Mouse (Mus musculus) liver, embryonic 13.5 days (tissue): Measurements from ENCODE around the gene Dlx4. TPM values are rescaled to one million over a fixed set of nuclear protein-coding genes. Genes with fewer than 3 reads are reported as not detected.
A peak's percentile ranks its signal among the peaks of the same experiment; 100 is the strongest.

Experiments
- ATAC-seq: fragments of 200-750 bp; cut with Nextera tagmentation; 2 replicates; pipeline ENCODE4 v1.8.0; 2017; ENCODE audit warnings: low read depth, mild to moderate bottlenecking, moderate number of reproducible peaks, moderate library complexity
- DNase-seq: peaks from one replicate; pipeline ENCODE4 v3.0.0; 2022
- H3K27ac ChIP-seq: fragments of 300-500 bp; sonication (generic); 2 replicates; pipeline ENCODE4 v1.5.1; 2015; ENCODE audit warnings: moderate library complexity, mild to moderate bottlenecking, inconsistent platforms
- H3K27me3 ChIP-seq: fragments of 300-500 bp; sonication (generic); 2 replicates; pipeline ENCODE4 v1.6.1; 2015; ENCODE audit warnings: mild to moderate bottlenecking, inconsistent platforms
- H3K36me3 ChIP-seq: fragments of 300-500 bp; sonication (generic); 2 replicates; pipeline ENCODE4 v1.6.1; 2015; ENCODE audit warnings: mild to moderate bottlenecking, inconsistent platforms
- H3K4me1 ChIP-seq: fragments of 300-500 bp; sonication (generic); replicated peaks from 2 replicates; pipeline ENCODE4 v1.6.1; 2015; ENCODE audit warnings: inconsistent platforms
- H3K4me2 ChIP-seq: fragments of 300-500 bp; sonication (generic); 2 replicates; pipeline ENCODE4 v1.6.1; 2015; ENCODE audit warnings: inconsistent platforms, mild to moderate bottlenecking, moderate library complexity
- H3K4me3 ChIP-seq: fragments of 300-500 bp; sonication (generic); replicated peaks from 2 replicates; pipeline ENCODE4 v1.5.1; 2015; ENCODE audit warnings: mild to moderate bottlenecking, inconsistent platforms
- H3K9ac ChIP-seq: fragments of 300-500 bp; sonication (generic); 2 replicates; pipeline ENCODE4 v1.6.1; 2015; ENCODE audit warnings: mild to moderate bottlenecking, inconsistent platforms
- H3K9me3 ChIP-seq: fragments of 300-500 bp; sonication (generic); replicated peaks from 2 replicates; pipeline ENCODE4 v1.6.1; 2016; ENCODE audit warnings: inconsistent platforms
- WGBS: fragments of 180-500 bp; shearing (Covaris S2); methylation state at CpG from one replicate; pipeline ENCODE4 v1.1.7; 2015; ENCODE audit not compliant: insufficient replicate concordance; 5-methylcytosine and 5-hydroxymethylcytosine counted together
- polyA plus RNA-seq: library from polyadenylated mRNA; unstranded; fragments of >200 nt; fragmentation: Nextera tagmentation; extraction: Ambion mirVana; gene quantifications from 2 replicates; pipeline ENCODE4 v1.2.1, GENCODE M21; 2015

The Dlx4 gene
- polyA plus RNA-seq, 1 experiment from 2014 or later, result 0.09 TPM

DNA sequence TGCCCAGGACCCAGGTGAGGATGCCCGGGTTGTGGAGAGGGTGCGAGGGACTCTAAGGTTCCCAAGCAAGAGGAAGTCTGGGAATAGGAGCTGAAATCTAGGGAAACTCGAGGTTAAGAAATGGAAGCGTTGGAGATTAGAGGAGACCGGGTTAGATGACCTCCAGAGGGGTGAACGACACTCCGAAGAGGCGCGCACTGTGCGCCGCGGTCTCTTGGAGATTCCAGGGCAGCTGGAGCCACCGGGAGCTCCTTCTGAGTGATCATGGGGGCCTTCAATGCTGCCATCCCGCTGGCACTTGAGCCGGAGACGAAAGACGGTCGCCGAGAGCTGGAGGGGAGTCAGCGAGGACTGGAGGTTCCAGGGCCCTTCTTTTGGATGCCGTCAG, 25.4 kb downstream of the Dlx4 start:
- WGBS, result 2% methylated on average over 21 of the region's 21 CpGs
- Histone ChIP-seq H3K27ac (no peak overlapping the region), H3K9me3 (no peaks in the 10 kb centered on the region), H3K36me3 (no peaks in the 10 kb centered on the region), H3K4me2 (no peak overlapping the region), H3K4me1 (no peaks in the 10 kb centered on the region; the same call in 1 of the 2 replicates), H3K9ac (no peak overlapping the region), H3K4me3 (no peak overlapping the region), H3K27me3 (peaks cover 86% of the 10 kb centered on the region)
- DNase-seq (no peak), ATAC-seq (no peak)

DNA sequence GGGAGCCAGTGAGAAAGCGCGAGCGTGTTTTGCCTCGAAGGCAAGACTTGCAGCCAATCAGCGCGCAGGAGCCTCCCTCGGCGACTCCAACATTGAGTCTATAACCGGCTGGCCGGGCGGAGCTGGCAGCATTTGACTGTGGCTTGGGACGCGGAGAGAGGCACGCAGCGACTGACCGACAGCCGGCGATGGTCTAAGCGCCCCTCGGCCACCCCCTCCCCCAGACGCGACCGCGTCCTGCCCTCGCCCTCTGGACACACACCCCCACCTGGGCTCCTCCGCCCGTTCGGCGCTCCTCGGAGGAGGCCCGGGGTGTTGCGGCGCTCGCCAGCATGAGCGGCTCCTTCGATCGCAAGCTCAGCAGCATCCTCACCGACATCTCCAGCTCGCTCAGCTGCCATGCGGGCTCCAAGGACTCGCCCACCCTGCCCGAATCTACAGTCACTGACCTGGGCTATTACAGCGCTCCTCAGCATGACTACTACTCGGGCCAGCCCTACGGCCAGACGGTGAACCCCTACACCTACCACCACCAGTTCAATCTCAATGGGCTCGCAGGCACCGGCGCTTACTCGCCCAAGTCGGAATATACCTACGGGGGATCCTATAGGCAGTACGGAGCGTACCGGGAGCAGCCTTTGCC, 26.0 kb downstream of the Dlx4 start, which contains the start of gene Dlx3:
Dlx3 (plus strand) TSS at position 130 of the 643 bp plus-strand sequence.
- no peaks in the 10 kb centered on the region for H3K9me3 ChIP-seq
- H3K27me3 ChIP-seq, result peaks cover 80% of the 10 kb centered on the region
- no peak for DNase-seq
- no peak for ATAC-seq
- WGBS, result 2% methylated on average over 52 of the region's 55 CpGs
- H3K4me2 ChIP-seq, result peak within 1 kb of the TSS; percentile 46; the same call in 1 of the 2 replicates
- H3K4me1 ChIP-seq, result no peaks in the 10 kb centered on the region; the same call in 1 of the 2 replicates
- no peak within 1 kb of the TSS for H3K27ac ChIP-seq
- no peak within 1 kb of the TSS for H3K9ac ChIP-seq
- peak within 1 kb of the TSS; percentile 21; the same call in 1 of the 2 replicates for H3K4me3 ChIP-seq
- no peaks in the 10 kb centered on the region for H3K36me3 ChIP-seq

DNA sequence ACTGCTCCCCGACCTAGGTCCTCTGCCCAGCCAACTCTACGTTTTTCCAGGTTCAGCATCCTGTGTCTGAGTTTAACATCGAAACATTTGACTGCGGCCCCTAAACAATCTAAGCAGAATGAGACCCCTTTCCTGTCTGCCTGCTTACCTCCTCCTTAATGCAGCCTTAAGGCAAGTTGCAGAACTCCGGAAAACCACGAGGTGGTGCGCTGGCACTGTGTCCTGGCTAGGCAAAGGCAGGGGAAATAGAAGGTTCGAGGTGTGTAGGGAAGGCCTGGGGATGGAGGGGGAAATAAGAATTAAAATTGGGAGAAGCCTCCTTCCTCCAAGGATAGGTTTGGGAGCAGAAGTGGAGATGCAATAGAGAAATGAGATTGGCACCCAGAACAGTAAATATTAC, 27.6 kb downstream of the Dlx4 start:
- peaks cover 64% of the 10 kb centered on the region for H3K27me3 ChIP-seq
- no peak overlapping the region for H3K4me3 ChIP-seq
- no peak overlapping the region for H3K27ac ChIP-seq
- no peak overlapping the region for H3K9ac ChIP-seq
- ATAC-seq (no peak), DNase-seq (no peak)
- WGBS, result 2% methylated on average over 8 of the region's 8 CpGs
- H3K36me3 ChIP-seq, result no peaks in the 10 kb centered on the region
- no peaks in the 10 kb centered on the region; the same call in 1 of the 2 replicates for H3K4me1 ChIP-seq
- no peak overlapping the region for H3K4me2 ChIP-seq
- H3K9me3 ChIP-seq, result no peaks in the 10 kb centered on the region

DNA sequence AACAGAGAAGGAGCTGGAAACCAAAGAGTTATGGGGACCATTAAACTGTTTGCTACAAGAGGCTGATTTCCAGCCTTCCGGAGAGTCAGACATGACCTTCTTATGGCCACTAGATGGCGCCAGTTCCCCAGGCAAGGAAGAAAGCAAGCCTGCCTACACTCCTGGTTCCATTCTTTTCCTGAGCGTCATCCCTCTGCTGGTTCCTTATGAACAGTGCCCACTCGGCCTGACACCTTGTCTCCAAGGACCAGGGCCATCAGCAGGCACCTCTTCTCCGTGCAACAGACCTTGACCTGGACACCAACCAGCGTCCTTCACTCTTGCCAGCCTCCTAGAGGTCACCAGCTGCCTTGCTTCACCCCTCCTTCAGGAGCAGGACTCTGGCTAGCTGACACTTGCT, 29.0 kb downstream of the Dlx4 start:
- ATAC-seq (no peak), DNase-seq (peak; percentile 27)
- Histone ChIP-seq H3K27me3 (peaks cover 50% of the 10 kb centered on the region), H3K4me3 (no peak overlapping the region), H3K4me1 (no peaks in the 10 kb centered on the region; the same call in 1 of the 2 replicates), H3K9me3 (no peaks in the 10 kb centered on the region), H3K9ac (no peak overlapping the region), H3K4me2 (no peak overlapping the region), H3K36me3 (no peaks in the 10 kb centered on the region), H3K27ac (no peak overlapping the region)
- 3% methylated on average over 6 of the region's 6 CpGs for WGBS

DNA sequence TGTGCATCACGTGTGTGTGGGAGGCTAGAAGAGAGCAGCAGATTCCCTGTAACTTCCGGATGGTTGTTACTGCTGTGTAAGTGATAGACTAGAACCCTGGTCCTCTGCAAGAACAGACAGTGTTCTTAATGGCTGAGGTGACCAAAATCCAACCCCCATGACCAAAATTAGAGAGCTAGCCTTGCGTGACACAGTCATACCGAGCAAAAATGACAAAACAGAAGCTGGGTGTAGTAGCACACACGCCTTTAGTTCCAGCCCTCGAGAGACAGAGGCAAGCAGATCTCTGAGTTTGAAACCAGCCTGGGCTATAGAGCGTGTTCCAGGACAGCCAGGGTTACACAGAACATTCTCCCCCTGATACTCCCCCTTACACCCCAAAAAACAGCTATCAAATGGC, 36.0 kb downstream of the Dlx4 start:
- no peaks in the 10 kb centered on the region for H3K4me1 ChIP-seq
- no peaks in the 10 kb centered on the region for H3K9me3 ChIP-seq
- H3K4me3 ChIP-seq, result no peak overlapping the region
- H3K9ac ChIP-seq, result no peak overlapping the region
- ATAC-seq (no peak), DNase-seq (no peak)
- H3K36me3 ChIP-seq, result no peaks in the 10 kb centered on the region
- 66% methylated on average over 7 of the region's 7 CpGs for WGBS
- no peak overlapping the region for H3K27ac ChIP-seq
- H3K27me3 ChIP-seq, result peaks cover 22% of the 10 kb centered on the region
- no peak overlapping the region for H3K4me2 ChIP-seq

DNA sequence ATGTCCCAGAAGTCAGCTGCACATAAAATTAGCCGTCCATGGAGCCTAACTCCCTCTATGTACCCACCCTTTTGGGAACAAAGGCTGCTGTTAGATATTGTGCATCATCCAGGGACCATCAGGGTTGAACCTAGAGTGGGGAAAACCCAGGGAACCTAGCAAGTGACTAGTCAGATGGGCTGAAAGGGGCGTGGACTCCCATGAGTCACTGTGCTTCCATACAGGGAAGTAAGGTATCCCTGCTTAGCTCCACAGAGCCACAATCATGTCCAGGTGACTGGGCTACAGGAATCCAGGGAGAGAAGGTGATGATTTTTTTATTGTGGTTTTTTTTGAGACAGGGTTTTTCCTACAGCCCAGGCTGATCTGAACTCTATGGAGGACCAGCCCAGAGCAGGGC, 37.1 kb downstream of the Dlx4 start:
- Histone ChIP-seq H3K4me2 (no peak overlapping the region), H3K4me1 (peaks cover 8% of the 10 kb centered on the region), H3K4me3 (no peak overlapping the region), H3K9ac (no peak overlapping the region), H3K27me3 (peaks cover 32% of the 10 kb centered on the region), H3K36me3 (no peaks in the 10 kb centered on the region), H3K27ac (no peak overlapping the region), H3K9me3 (no peaks in the 10 kb centered on the region)
- no peak for ATAC-seq
- no peak for DNase-seq
- WGBS, result 67% methylated on average over 2 of the region's 2 CpGs

DNA sequence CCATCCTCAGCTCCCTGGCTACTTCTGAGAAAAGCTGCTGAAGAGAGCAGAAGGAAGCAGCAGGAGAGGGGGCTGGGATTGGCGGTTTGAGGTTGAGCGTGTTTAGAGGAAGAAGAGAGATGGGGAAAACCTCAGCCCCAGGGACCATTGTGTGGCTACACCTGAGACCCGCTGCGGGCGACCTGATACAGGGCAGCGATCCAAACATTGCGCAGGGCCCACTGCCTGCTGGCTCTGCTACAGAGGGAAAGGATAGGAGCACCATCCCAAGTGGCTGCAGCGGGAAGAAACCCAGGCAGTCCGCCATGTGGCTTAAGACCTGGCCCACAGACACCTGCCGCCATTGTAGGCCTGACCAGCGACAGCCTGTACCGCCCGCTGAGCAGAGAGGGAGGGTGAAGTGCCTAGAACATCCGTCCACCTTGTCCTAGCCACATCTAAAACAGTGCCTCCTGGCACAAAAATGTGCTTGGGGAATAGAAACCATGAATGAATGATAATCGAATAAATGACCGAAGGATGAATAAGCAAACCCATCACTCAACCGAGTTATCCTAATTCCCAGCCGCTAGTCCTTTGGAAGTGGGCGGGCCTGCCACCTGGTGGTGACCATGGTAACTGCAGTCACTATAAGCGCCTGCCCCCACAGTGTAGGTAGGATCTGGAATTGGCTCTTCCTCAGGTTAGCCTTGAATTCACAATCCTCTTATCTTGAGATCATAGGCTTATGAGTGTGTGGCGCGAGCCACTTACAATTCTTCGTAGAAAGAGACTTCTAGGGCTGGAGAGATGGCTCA, 39.4 kb downstream of the Dlx4 start:
- Histone ChIP-seq H3K9me3 (no peaks in the 10 kb centered on the region; the same call in 1 of the 2 replicates), H3K9ac (no peak overlapping the region), H3K4me2 (no peak overlapping the region), H3K4me1 (peaks cover 11% of the 10 kb centered on the region), H3K27me3 (peaks cover 41% of the 10 kb centered on the region), H3K27ac (no peak overlapping the region), H3K4me3 (no peak overlapping the region), H3K36me3 (no peaks in the 10 kb centered on the region)
- peak; percentile 30 for DNase-seq
- WGBS, result 21% methylated on average over 23 of the region's 23 CpGs
- ATAC-seq, result 0 out of 2 replicates have a peak, but pooled peaks have one; percentile 31

DNA sequence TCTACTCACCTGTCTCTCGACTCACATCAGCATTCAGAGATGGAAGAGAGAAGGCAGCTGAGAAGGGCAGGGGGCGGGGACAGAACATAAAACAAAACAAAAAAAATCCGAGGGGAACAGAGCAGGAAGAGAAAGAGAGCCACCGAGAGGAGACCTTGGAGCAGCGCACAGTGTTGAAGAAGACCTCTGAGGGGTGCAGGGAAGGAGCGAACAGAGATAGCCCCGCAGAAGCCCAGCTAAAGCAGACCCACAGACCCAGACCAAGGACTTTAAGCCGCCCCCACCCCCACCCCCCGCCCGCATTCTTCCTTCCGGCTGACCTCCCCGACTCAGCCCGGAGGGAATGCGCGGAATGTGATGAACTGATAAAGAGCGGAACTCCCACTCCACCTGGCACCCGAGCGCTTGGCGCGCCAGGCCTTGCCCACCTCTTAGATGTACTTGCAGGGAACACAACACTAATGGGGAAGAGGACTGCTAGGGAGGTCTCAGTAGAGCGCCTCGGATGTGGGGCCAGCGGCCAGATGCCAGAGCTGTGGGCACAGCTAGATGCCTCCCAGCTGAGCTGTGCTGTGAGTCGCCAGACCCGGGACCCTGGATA, 40.7 kb downstream of the Dlx4 start:
- DNase-seq, result no peak
- Histone ChIP-seq H3K9ac (no peak overlapping the region), H3K27me3 (peaks cover 49% of the 10 kb centered on the region), H3K9me3 (no peaks in the 10 kb centered on the region; the same call in 1 of the 2 replicates), H3K4me3 (no peak overlapping the region), H3K27ac (no peak overlapping the region), H3K36me3 (no peaks in the 10 kb centered on the region), H3K4me1 (peaks cover 11% of the 10 kb centered on the region), H3K4me2 (peak overlapping the region; percentile 35)
- WGBS, result 2% methylated on average over 25 of the region's 25 CpGs
- no peak for ATAC-seq

DNA sequence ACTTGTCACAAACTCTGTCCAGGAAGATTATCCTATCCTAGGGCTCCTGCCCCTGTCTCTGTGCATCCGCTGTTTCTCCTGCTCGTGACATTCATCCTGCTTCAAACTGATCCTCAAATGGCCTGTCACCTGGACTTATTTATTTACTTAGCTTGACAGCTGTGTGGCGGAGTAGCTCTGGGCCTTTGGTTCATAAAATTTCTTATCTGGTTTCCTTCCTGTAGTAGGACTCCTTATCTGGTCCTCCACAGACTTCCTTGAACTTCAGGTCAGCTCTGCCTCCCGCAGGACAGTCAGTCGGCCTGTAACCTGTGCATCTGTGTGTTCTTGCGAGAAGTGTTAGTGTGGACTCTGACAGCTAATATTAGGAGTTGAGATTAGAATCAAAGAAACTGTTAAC, 41.8 kb downstream of the Dlx4 start:
- ATAC-seq, result no peak
- Histone ChIP-seq H3K9me3 (no peaks in the 10 kb centered on the region; the same call in 1 of the 2 replicates), H3K9ac (no peak overlapping the region), H3K27ac (no peak overlapping the region), H3K27me3 (peaks cover 57% of the 10 kb centered on the region), H3K4me2 (no peak overlapping the region), H3K4me1 (peaks cover 11% of the 10 kb centered on the region), H3K4me3 (no peak overlapping the region), H3K36me3 (no peaks in the 10 kb centered on the region)
- 3% methylated on average over 6 of the region's 6 CpGs for WGBS
- no peak for DNase-seq

DNA sequence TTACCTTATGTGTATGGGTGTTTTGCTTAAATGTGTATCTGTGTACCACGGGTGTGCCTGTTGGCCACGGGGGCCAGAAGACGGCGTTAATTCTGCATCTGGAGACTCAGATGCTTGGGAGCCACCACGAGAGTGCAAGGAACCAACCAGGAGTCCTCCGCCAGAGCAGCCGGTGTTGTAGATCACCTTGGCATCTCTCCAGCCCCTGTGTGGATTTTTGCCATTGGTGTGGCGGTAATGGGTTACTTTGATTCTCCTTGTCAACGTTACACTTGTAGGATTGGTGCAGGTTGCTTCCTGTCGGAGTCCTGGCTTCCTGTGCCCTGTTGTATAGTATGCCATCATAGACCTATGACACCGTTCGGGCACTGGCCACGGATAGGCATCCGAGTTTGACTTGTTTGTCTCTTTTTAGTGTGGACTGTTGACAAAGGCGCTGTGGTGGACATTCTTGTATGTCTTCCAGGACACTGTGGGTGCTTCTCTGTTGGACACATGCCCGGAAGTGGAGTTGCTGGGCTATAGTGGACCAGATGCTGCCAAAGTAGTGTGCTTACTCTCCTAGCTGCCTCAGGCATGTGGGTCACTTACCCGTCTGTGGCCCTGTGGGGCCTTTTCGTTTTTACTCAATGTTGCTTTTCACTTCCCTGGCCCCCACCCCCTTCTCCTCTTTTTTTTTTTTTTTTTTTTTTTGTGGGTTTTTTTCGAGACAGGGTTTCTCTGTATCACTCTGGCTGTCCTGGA, 43.7 kb downstream of the Dlx4 start:
- H3K27me3 ChIP-seq, result peaks cover 60% of the 10 kb centered on the region
- H3K4me3 ChIP-seq, result no peak overlapping the region
- H3K9ac ChIP-seq, result no peak overlapping the region
- no peaks in the 10 kb centered on the region for H3K36me3 ChIP-seq
- no peak overlapping the region for H3K4me2 ChIP-seq
- ATAC-seq (no peak), DNase-seq (no peak)
- no peaks in the 10 kb centered on the region; the same call in 1 of the 2 replicates for H3K9me3 ChIP-seq
- 75% methylated on average over 19 of the region's 19 CpGs for WGBS
- peaks cover 14% of the 10 kb centered on the region for H3K4me1 ChIP-seq
- no peak overlapping the region for H3K27ac ChIP-seq
